Mouse (Mus musculus) embryo, embryonic 9.5 days (tissue): ENCODE data around the gene Tmem211.

Experiments used
- DNase-seq: peaks from one replicate; pipeline ENCODE4 v3.0.0-alpha.2; 2017; ENCODE audit errors: extremely low spot score

Gene Tmem211

GRCm38 (mm10) chr5:113214041-113214440 is 12.7 kb upstream of the Tmem211 start:
- DNase-seq = no peak

GRCm38 (mm10) chr5:113214455-113214854 is 12.3 kb upstream of the Tmem211 start:
- DNase-seq = no peak

GRCm38 (mm10) chr5:113215610-113216011 is 11.1 kb upstream of the Tmem211 start:
- no peak for DNase-seq

- DNase-seq = no peak
Observed at GRCm38 (mm10) chr5:113216328-113216960, 10.3 kb upstream of the Tmem211 start.

- no peak for DNase-seq
Observed at GRCm38 (mm10) chr5:113217076-113217475, 9.6 kb upstream of the Tmem211 start.

GRCm38 (mm10) chr5:113218617-113219235 is 8.0 kb upstream of the Tmem211 start:
- no peak for DNase-seq

GRCm38 (mm10) chr5:113219450-113219849 is 7.3 kb upstream of the Tmem211 start:
- DNase-seq = no peak

- no peak for DNase-seq
Observed at GRCm38 (mm10) chr5:113219876-113220275, 6.8 kb upstream of the Tmem211 start.

- DNase-seq = peak; percentile 59
Observed at GRCm38 (mm10) chr5:113220383-113221146, 6.1 kb upstream of the Tmem211 start.

- peak; percentile 71 for DNase-seq
Observed at GRCm38 (mm10) chr5:113221147-113221865, 5.4 kb upstream of the Tmem211 start, which contains the start of gene 2900026A02Rik. Gene 2900026A02Rik (minus strand): TSS chr5:113221236.

GRCm38 (mm10) chr5:113223888-113224287 is 2.8 kb upstream of the Tmem211 start:
- DNase-seq = no peak

GRCm38 (mm10) chr5:113225271-113225670 is 1.4 kb upstream of the Tmem211 start:
- DNase-seq = peak; percentile 73

GRCm38 (mm10) chr5:113225686-113226435 is 848 bp upstream of the Tmem211 start:
- peak; percentile 67 for DNase-seq

- DNase-seq = no peak
Observed at GRCm38 (mm10) chr5:113230196-113230595, 3.5 kb downstream of the Tmem211 start.

GRCm38 (mm10) chr5:113249263-113249930 is 22.7 kb downstream of the Tmem211 start:
- DNase-seq = no peak

GRCm38 (mm10) chr5:113250806-113251205 is 24.1 kb downstream of the Tmem211 start:
- no peak for DNase-seq

GRCm38 (mm10) chr5:113265637-113266036 is 38.9 kb downstream of the Tmem211 start:
- DNase-seq = no peak

GRCm38 (mm10) chr5:113268246-113268645 is 41.5 kb downstream of the Tmem211 start:
- no peak for DNase-seq

GRCm38 (mm10) chr5:113270043-113270442 is 43.3 kb downstream of the Tmem211 start:
- no peak for DNase-seq

- DNase-seq = no peak
Observed at GRCm38 (mm10) chr5:113271207-113271811, 44.6 kb downstream of the Tmem211 start.
